ENCODE assay signal across 9 mouse cellular contexts in genomic region chr2:154539720-154540119, GRCm38 (mm10). TPM values are rescaled to one million over a fixed set of nuclear protein-coding genes. Genes with fewer than 3 reads are reported as not detected.
DNase-seq lines count a peak whose midpoint lies in the region; ATAC-seq and TF ChIP-seq lines count a peak whose summit lies in the region.
"Had no signal": no experiment of that assay in that cellular context is flagged by ENCODE, and none has a peak within 500 bp of the region (broad histone marks: within the 10 kb centered on the region; RNA-seq: fewer than 3 reads in every experiment).

No protein-coding gene starts in this region.

- intact Hi-C loops in gastrocnemius, postnatal 14 days (cut with DNase I; ENCODE audit: low total_unique reads): loop anchor here (2.0 kb wide), 1 partner anchor 127 kb away; no protein-coding TSS in a partner anchor

- no peak overlapping the region for H3K4me2 ChIP-seq in intestine, postnatal 0 days (replicated peaks; ENCODE audit: low read depth)
- no peak overlapping the region for H3K4me2 ChIP-seq in intestine, embryonic 16.5 days (ENCODE audit: low read depth, low read length)
- H3K4me2 ChIP-seq: limb, embryonic 15.5 days had no signal

- peaks cover 8% of the 10 kb centered on the region for H3K36me3 ChIP-seq in intestine, postnatal 0 days (ENCODE audit: control insufficient read depth, insufficient read depth)
- peaks cover 7% of the 10 kb centered on the region for H3K36me3 ChIP-seq in intestine, embryonic 16.5 days (ENCODE audit: control insufficient read depth, insufficient read depth, low read length)

- DNase-seq in adrenal gland, adult 2 months: peak; percentile 31
- no peak for DNase-seq in adrenal gland, postnatal 25 days
- peak; percentile 47 for DNase-seq in thymus, postnatal 0 days (ENCODE audit: low spot score)
- no peak for DNase-seq in thymus, adult 18-20 months
- DNase-seq in lung, postnatal 25 days (ENCODE audit: low spot score): peak; percentile 43
- DNase-seq in gastrocnemius, postnatal 14 days: no peak

- no peak overlapping the region for H3K4me3 ChIP-seq in intestine, postnatal 0 days (ENCODE audit: low read depth, low read length)
- no peak overlapping the region for H3K4me3 ChIP-seq in intestine, embryonic 16.5 days (ENCODE audit: low read length)
- H3K4me3 ChIP-seq: limb, embryonic 15.5 days had no signal

- TF ChIP-seq CTCF in intestine, postnatal 0 days (IDR thresholded peaks at IDR 0.05; ENCODE audit: low read depth): peak; percentile 79

- ATAC-seq in intestine, postnatal 0 days: no peak
- no peak for ATAC-seq in intestine, embryonic 16.5 days

- H3K4me1 ChIP-seq in intestine, postnatal 0 days (replicated peaks; ENCODE audit: control insufficient read depth, insufficient read depth, low read length): no peaks in the 10 kb centered on the region
- H3K4me1 ChIP-seq in intestine, embryonic 16.5 days (ENCODE audit: control insufficient read depth, insufficient read depth, low read length): peaks cover 9% of the 10 kb centered on the region

- H3K27ac ChIP-seq in intestine, postnatal 0 days (ENCODE audit: low read depth, low read length): no peak overlapping the region
- H3K27ac ChIP-seq in intestine, embryonic 16.5 days (ENCODE audit: low read length): no peak overlapping the region
- H3K27ac ChIP-seq: limb, embryonic 15.5 days had no signal

- H3K9ac ChIP-seq in intestine, postnatal 0 days (ENCODE audit: low read depth, low read length): no peak overlapping the region
- H3K9ac ChIP-seq in intestine, embryonic 16.5 days (ENCODE audit: low read depth, low read length): no peak overlapping the region
- H3K9ac ChIP-seq: limb, embryonic 15.5 days had no signal

- 75% methylated on average over 3 of the region's 3 CpGs for WGBS in intestine, postnatal 0 days
- 77% methylated on average over 3 of the region's 3 CpGs for WGBS in intestine, embryonic 16.5 days

- no peaks in the 10 kb centered on the region for H3K9me3 ChIP-seq in intestine, postnatal 0 days (ENCODE audit: control insufficient read depth)
- no peaks in the 10 kb centered on the region for H3K9me3 ChIP-seq in intestine, embryonic 16.5 days (ENCODE audit: control insufficient read depth, low read length)
- H3K9me3 ChIP-seq: limb, embryonic 15.5 days had no signal

- H3K27me3 ChIP-seq in intestine, postnatal 0 days (replicated peaks; ENCODE audit: control insufficient read depth, insufficient read depth, low read length): no peaks in the 10 kb centered on the region
- H3K27me3 ChIP-seq in intestine, embryonic 16.5 days (replicated peaks; ENCODE audit: control insufficient read depth, insufficient read depth, low read length): no peaks in the 10 kb centered on the region
- H3K27me3 ChIP-seq: limb, embryonic 15.5 days had no signal

RNA-seq across cellular contexts. Expression of gene 1700003F12Rik, which starts 7.2 kb away (rescaled TPM):
- not detected for total RNA-seq in adrenal gland, adult 2 months (2021)
- 0.79 and 1.2 TPM in 2 replicates for polyA plus RNA-seq in adrenal gland, adult 2 months (2012; rRNA removed)
- not detected in 2 replicates for total RNA-seq in adrenal gland, postnatal 25 days (2021)
- polyA plus RNA-seq in intestine, postnatal 0 days (2015; fragmentation: Nextera tagmentation; extraction: Ambion mirVana): 1.6 and 2.2 TPM in 2 replicates
- polyA plus RNA-seq in intestine, embryonic 16.5 days (2015; fragmentation: Nextera tagmentation; extraction: Ambion mirVana): 0.46 TPM in 1 of 2 replicates, not detected in the other
- polyA plus RNA-seq in thymus, postnatal 0 days (2015; fragmentation: Nextera tagmentation; extraction: Ambion mirVana): 1.1 and 2.6 TPM in 2 replicates
- under 1 TPM in 1 of 2 experiments, not detected in 1; 0.31 TPM for total RNA-seq in gastrocnemius, postnatal 14 days (2021)

RNA-seq across cellular contexts. Expression of gene Actl10, which starts 11.9 kb away (rescaled TPM):
- total RNA-seq in adrenal gland, adult 2 months (2021): not detected
- polyA plus RNA-seq in adrenal gland, adult 2 months (2012; rRNA removed): not detected in 2 replicates
- total RNA-seq in adrenal gland, postnatal 25 days (2021): 0.21 TPM in 1 of 2 replicates, not detected in the other
- polyA plus RNA-seq in intestine, postnatal 0 days (2015; fragmentation: Nextera tagmentation; extraction: Ambion mirVana): not detected in 2 replicates
- polyA plus RNA-seq in intestine, embryonic 16.5 days (2015; fragmentation: Nextera tagmentation; extraction: Ambion mirVana): 0.09 TPM in 1 of 2 replicates, not detected in the other
- polyA plus RNA-seq in thymus, postnatal 0 days (2015; fragmentation: Nextera tagmentation; extraction: Ambion mirVana): 0.09 and 0.10 TPM in 2 replicates
- total RNA-seq in gastrocnemius, postnatal 14 days (2021): not detected

RNA-seq across cellular contexts. Expression of gene Necab3, which starts 19.0 kb away (rescaled TPM):
- total RNA-seq in adrenal gland, adult 2 months (2021): 1 to 10 TPM; 1.5 to 1.6 TPM
- 3.3 and 4.3 TPM in 2 replicates for polyA plus RNA-seq in adrenal gland, adult 2 months (2012; rRNA removed)
- total RNA-seq in adrenal gland, postnatal 25 days (2021): 2.0 and 2.1 TPM in 2 replicates
- polyA plus RNA-seq in intestine, postnatal 0 days (2015; fragmentation: Nextera tagmentation; extraction: Ambion mirVana): 0.29 and 0.58 TPM in 2 replicates
- 1.4 and 1.6 TPM in 2 replicates for polyA plus RNA-seq in intestine, embryonic 16.5 days (2015; fragmentation: Nextera tagmentation; extraction: Ambion mirVana)
- 5.1 TPM in 2 replicates for polyA plus RNA-seq in thymus, postnatal 0 days (2015; fragmentation: Nextera tagmentation; extraction: Ambion mirVana)
- total RNA-seq in gastrocnemius, postnatal 14 days (2021): 1 to 10 TPM; 1.1 to 1.2 TPM

RNA-seq across cellular contexts. Expression of gene E2f1, which starts 30.0 kb away (rescaled TPM):
- 1 to 10 TPM; 7.4 to 8.7 TPM for total RNA-seq in adrenal gland, adult 2 months (2021)
- polyA plus RNA-seq in adrenal gland, adult 2 months (2012; rRNA removed): 12.3 and 14.9 TPM in 2 replicates
- 11.2 and 13.2 TPM in 2 replicates for total RNA-seq in adrenal gland, postnatal 25 days (2021)
- polyA plus RNA-seq in intestine, postnatal 0 days (2015; fragmentation: Nextera tagmentation; extraction: Ambion mirVana): 5.5 and 5.9 TPM in 2 replicates
- polyA plus RNA-seq in intestine, embryonic 16.5 days (2015; fragmentation: Nextera tagmentation; extraction: Ambion mirVana): 5.8 and 9.5 TPM in 2 replicates
- 14.7 and 16.8 TPM in 2 replicates for polyA plus RNA-seq in thymus, postnatal 0 days (2015; fragmentation: Nextera tagmentation; extraction: Ambion mirVana)
- 1 to 10 TPM; 2.5 to 3.1 TPM for total RNA-seq in gastrocnemius, postnatal 14 days (2021)

Comparison
In these comparisons a context has a peak if more than half of its experiments do, and no peak if none do; other contexts are left out.
1. DNase-seq: peak in adrenal gland, adult 2 months (single experiment), thymus, postnatal 0 days (single experiment) and lung, postnatal 25 days (single experiment); none in adrenal gland, postnatal 25 days (single experiment), thymus, adult 18-20 months (0 of 2) and gastrocnemius, postnatal 14 days (single experiment).